Mouse (Mus musculus) heart, adult 11 months (tissue): ENCODE results near the gene Clcn6.

Experiments
- DNase-seq: peaks from one replicate; pipeline ENCODE4 v3.0.0; 2022

Gene Clcn6

DNA sequence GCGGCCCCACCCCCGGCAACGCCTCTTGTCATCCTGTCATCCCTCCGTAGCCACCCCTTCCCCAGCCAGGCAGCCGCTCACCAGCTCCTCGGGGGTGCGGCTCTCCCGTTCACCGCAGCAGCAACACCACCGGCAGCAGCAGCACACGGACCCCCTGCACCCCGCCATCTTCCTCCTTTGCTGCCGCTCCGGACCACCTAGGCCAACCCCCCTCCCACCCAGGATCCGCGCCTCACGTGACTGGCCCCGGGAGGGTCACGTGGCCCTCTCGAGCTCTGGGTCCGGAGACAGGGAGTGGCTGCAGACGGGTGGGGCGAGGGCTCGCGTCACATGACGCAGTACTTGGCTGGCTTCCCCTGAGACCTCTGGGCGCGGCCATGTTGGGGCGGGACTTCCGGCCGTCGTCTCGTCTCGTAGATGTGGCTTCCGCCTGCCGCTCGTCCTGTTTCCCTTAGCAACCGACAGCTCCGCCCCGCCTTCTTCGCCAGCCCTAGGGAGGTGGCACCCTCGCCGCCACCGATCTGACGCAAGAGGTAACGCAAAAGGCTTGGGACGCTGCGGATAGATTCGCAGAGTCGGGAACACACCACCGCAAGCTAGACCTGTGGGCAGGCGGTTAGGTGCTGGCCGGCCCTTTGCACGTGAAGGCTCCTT is at the start of gene Clcn6, which contains the start of gene Mthfr:
Gene Clcn6, minus strand, starts transcription at position 222 of the 654 bp plus-strand sequence.
Gene Mthfr, plus strand, starts transcription at position 478 of the 654 bp plus-strand sequence.
- DNase-seq, result peak; percentile 100

DNA sequence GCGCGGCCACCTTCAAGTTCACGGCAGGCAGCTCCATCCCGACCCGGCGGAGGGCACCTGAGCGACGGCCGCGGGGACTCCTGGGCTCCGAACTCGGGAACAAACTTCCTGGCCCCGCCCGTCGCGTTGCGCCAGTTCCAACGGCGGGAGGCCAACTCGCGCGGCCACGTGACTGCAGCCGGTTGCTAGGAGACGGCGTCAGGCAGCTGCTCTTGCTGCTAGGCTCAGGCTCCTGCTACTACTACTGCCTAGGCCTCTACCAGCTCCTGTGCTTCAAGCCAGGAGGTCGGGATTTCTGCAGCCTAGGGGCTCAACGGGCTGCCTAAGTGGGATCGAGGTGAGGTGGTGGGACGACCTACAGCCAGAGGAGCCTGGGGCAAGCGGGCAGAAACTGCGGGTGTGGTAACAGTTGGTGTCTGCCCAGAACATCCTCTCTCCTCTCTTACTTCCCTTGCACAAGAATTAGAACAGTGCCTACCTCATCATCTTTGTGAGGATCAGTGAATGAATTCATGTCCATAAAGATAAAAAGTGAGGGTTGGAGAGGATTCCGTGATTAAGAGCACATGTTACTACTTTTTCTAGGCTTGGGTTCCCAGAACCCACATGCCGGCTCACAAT is 49.4 kb upstream of the Clcn6 start, which contains the start of gene Agtrap:
Gene Agtrap, minus strand, starts transcription at position 125 of the 621 bp plus-strand sequence.
- peak; percentile 100 for DNase-seq

DNA sequence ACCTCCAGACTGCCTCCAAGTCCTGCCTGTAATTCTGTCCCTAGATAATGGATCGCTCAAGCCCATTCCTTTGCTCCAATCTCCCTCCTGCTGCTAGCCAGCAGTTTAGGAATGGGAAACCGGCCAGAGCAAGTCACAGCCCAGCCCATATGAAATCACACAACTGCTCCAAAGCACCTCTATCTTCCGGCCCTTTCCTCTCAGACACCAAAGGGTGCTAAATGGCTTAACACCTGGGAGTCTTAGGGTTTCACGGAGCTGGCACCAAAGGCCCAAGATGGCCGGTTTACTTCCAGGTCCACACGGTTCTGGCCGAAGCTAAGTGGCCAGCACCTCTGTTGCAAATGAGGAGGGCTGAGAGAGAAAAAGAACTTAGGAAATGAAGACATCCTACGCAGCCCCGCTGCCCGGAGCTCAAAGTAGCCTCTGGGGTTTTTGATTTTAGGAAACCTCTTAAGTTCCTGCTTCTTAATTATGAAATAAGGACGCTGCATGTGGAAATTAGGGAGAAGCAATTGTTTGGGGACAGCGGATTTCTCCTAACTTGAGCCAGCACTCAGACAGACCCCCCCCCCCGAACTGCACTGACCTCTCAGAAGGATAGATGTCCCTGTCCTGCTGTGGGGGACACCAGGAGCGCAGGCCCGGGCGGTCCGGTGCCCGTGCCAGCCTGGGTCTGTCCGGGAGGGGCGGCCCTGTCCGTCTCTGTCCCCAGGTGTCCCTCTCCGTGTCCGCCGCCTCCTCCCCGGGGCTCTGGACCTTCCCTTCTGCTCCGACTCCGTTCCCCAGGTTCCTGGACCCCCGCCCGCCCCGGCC is 48.7 kb upstream of the Clcn6 start:
- peak; percentile 97 for DNase-seq

DNA sequence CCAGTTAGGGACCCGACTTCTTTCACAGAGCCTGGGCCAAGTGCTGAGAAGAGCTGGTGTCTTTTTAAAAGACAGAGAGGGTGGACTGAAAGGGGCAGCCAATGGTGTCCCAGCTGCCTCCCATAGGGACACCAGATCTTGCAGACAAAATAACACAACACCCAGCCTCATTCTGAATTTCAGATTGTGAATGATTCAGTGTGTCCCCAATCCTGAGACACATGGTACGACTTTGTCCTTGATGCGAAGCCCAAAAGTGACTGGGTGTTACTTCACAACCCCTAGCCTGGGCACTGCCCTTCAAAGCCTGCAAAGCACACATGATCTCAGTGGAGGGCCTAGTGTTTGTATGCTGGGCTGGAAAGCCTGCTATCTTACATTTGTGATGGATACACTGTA is 47.3 kb upstream of the Clcn6 start:
- DNase-seq, result peak; percentile 94

DNA sequence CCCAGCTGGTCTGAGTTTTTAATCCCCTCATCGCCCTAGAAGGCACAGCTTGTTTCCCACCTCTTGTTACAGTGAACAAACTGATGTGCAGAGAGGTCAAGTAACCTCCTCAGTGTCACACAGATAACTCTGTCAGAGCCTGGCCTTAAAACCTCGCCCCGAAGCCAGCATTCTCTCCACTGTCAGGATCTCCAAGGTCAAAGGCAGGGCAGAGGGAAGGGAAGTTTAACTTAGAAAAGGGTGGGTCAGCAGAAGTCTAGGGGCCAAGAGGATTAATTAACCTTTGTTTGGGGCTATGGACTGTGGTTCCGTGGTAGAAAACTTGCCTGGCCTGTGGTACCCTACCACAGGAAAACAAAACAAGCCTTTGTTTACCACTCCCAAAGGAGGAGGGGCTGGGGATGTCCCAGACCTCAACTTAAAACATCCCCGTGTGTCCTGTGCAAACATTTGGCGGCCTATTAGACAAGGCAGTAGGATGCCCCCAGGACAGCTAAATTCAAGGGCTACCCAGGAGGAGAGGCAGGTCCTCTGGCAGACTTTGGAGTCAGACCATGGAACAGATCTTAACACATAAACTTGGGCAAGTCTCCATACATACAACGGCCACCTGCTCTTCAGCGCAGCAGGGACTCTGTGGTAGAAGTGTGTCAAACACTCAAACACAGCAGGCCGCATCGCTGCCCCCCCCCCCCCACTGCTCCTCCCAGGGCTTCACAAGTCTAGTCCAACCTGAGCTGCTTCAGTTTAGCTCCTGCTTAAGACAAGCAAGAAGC is 46.7 kb upstream of the Clcn6 start:
- peak; percentile 95 for DNase-seq

DNA sequence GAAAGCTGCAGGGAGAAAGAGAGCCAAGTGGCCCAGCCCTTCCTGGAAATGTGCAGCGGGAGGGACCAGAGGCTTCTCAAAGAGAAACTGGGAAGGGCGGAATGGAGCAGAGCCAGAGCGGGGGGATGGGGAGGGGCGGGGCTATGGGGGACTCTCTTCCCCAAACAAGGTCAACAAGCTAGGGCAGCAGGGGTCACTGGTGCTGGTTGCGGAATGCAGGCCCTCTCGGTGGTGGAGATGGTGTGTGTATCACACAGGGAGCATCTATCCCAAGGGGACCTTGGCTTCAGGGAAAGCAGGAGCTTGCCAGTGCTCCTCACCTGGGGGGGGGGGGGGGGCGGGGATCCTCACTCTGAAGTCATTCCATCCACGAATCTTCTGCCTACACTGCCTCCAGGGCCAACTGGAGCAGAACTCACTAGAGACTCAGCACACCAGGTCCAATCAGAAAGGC is 45.7 kb upstream of the Clcn6 start:
- DNase-seq, result peak; percentile 98

DNA sequence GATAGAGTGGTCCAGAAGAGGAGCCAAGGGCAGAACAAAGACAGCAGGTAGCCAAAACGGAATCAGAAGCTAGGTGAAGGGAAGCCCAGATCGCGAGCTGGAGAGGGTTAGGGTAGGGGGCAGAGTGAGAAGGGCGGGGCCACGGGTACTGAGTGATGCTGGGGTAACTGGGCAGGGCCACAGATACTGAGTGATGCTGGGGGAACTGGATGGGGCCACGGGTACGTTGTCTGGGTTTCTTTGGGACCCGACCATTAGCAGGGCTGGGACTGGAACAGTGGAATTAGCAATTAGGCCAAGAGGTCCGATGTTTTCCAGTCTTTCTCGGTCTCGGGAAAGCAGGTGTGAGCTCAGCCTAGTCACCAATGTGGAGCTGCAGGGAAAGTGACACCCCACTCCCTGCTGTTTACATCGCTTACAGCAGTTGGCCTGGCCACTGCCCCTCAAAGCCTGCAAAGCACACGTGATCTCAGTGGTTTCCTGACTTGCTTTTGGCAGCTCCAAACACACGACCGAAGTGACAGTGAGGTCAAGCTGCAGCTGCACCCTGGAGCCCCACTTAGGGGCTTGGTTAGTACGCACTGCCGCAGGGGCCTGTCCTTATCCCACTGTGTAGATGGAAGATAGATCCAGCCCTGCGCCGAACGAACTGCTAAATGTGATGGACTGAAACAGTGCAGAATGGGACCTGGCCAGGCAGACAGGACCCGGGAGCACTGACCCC is 44.7 kb upstream of the Clcn6 start:
- peak; percentile 98 for DNase-seq

DNA sequence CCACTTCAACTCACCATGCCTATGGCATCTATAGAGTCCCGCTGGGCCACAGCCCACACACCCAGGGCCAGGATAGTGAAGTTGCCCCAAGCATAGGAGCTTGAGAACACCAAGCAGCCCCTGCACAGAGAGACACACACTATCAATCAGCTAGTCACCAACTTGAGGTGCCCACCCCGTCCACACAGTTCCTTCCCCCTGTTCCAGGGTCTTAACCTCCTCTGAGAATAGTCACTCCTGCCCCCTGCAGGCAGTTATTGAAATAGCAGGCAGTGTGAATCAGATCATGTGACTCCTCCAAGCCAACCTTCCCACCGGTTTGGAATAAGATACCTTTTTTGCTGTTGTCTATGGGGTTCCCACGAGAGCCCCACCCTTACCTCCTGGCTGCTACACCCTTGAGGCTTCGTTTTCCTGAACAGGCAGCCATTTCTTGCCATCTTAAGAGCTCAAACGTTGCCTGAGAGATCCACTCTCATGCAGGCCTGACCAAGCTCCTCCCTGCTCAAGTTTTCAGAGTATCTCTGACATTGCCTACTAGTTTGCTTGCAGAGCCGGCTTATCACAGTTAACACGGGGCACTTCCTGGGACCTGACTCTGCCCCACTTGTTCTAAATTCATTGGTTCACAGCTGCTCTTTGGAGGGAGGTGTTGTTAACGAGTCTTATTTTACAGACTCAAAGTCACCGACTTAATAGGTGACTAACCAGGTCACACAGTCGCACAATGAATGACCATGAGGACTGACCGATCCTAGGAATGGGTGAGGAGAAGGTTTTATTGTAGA is 43.8 kb upstream of the Clcn6 start:
- DNase-seq, result peak; percentile 95

DNA sequence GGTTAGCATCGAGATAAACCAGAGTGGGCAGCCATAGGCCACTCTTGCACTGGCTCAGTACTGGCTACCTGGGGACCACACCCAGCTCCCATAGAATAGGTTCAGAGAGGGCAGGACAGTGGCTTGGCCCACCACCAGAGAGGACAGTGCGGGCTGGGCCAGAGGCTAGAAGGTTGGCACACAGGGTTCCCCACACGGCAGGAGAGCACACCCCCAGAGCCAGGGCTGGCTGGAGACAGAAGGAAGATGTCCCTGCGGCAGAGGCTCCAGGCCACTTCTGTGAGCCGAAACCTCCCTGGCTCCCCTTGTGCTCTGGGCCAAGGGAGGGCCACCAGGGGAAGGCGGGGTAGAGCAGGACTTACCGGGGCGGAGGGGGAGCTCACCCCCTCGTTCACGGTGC is 42.6 kb upstream of the Clcn6 start:
- peak; percentile 92 for DNase-seq

DNA sequence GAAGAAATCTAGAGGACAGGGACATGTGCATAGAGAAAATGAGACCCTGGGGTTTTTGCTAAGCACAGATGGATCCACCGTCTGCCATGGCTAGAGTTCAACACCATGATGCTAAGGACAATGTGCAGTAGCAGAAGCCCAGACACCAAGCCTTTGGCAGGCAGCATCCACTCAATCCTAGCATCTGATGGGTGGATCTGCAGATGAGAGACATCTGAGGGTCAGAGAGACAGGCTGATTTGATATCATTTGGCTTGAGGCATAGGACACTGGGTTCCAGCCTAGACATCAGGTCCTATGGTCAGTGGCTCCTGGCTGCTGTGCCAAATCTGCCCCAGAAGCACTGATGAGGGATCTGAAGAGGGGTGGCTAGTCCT is 42.0 kb upstream of the Clcn6 start:
- peak; percentile 87 for DNase-seq

DNA sequence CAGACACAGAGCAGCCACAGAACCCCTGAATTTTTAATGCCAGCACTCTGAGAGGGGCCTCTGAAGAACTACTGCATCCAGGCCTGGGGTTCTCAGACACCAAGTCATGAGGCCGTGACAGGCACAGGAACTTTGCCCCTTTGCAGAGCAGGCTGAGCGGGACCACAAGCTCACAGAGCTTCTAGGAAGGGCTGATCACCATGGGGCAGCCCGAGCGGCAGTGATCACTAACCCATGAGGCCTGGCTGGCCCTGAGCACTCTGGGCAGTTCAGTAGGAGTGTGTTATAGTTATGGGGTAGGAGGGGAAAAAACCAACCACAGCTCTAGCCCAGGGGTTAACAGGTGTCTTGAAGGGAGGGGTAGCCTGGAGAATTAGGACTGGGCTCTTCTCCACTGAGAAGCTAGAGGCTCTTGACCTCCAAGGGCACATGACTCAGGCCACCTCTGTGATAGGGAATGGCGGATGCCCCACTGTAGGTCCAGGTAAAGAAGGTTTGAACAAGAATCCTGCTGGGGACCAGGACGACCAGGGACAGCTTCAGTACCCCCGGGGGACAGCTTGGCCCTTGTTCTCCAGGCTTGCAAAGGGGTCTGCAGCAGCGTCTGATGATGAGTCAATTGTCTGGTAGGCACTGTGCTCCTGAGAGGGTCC is 41.4 kb upstream of the Clcn6 start:
- peak; percentile 93 for DNase-seq

DNA sequence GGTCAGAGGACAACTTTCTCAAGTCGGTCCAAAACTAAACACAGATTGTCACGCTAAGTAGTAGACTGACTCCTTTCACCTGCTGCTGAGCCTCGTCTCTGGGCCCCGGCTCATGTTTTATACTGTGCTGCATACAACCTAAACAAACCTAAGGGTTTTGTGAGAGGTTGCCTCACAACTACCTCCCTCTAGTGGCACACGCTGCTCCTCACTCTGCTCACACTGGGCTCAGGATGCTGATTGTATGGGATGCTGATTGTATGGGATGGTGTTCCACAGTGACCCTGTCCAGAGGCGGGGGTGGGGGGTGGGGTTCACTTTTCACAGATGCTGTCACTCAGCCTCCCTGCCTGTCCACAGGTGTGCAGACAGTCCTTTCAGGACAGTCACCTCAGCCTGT is 40.6 kb upstream of the Clcn6 start:
- no peak for DNase-seq

DNA sequence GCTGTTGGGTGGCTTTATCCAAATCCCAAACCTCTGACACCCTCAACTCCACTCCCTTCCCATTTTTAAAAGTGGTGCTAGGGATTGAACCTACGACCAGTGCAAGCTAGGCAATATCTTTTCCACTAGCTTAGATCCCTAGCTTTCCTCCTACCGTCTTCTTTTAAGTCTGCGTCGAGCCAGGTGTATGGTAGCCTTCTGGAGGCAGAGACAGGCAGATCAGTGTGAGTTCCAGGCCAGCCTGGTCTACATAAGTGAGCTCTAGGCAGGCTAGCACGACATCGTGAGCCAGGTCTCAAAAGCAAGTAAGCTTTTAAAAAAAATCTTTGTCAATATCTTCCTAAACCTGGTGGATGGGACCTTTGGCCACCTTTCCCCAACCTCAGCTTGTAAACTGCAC is 37.3 kb upstream of the Clcn6 start:
- DNase-seq, result peak; percentile 91

DNA sequence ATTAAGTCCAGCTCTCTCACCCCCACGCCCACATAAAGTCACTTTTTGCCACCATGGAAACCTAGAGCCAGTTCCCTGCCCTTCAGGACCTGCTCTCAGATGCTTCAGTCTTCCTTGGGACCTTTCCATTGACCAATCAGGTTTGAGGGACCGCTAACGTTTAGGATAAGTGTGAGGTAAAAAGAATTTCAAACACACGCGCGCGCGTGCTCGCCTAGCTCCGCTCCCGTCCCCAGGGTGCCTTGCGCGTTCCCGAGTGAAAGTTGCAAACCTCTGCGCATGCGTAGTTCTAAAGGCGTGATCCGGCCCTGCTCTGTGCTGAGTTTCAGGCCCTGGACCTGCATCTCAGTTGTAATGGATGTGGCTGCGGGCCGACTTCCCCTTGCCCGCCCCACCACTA is 36.6 kb upstream of the Clcn6 start:
- DNase-seq, result peak; percentile 99

DNA sequence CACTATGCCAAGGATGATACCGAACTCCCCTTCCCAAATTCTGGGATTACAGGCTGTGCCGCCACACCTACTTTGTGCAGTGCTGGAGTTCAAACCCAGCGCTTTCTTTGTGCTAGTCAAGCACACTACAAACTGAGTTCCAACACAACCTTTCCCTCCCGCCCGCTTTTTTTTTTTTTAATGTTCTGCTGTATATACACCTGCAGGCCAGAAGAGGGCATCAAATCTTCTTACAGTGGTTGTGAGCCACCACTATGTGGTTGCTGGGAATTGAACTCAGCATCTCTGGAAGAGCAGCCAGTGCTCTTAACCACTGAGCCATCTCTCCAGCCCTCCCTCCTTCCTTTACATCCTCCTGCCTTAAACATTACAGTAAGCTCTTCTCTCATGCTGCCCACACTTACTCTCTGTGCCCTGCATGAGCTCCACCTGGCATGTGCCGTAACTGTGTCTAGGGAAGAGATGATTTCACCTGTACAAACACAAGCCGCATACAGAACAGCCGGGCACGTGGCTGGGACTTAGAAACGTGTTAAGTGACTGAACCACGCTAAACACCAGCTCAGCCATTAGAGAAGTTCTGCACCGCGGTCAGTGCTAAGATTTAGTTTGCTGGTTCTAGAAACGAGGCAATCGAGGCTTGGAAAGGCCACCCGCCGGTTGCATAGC is 36.0 kb upstream of the Clcn6 start:
- peak; percentile 88 for DNase-seq

DNA sequence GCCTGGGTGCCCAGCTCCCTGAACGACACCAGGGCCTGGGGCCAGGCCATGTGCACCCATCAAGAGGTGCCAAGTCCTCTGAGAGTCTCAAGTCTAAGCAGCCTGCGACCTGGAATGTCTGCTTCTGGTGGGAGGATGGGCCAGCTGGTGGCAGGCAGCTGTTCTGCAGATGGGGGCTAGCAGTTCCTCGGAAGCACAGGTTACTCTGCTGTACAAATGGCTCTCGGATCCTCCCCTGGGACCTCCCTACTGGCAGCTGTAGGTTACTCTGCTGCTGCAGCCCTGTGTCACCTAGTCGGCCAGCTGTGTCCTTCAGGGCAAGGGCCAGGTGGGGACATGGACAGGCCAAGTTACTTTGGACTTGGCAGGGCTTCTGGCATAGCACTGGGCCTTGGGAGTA is 32.9 kb upstream of the Clcn6 start:
- peak; percentile 95 for DNase-seq

DNA sequence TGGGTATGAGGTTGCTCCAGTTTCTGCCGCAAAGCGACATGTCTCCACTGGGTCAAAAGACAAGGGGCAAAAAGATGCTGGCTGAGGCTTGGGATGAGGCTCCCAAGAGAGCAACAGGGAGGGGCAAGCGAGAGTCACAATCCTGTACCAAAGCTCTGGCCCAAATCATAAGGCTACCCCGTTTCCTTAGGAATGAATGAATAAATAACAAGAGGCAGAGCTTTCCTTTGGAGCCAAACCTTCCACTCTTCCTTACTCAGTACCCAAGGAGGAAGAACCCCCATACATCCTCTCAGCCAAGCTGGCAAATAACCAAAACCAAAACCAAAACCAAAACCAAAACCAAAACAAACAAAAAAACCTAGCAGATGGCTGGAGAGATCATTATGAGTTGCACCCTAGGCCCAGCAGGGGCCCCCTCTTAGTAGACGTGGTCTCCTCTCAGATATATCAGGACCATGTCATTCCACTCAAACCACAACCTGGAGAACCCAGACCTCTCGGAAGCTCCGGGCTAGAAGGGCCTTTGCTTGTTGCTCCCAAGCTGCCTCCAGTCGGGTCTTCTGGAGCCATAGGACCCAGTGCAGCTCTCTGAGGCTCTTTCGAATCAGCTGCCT is 31.1 kb upstream of the Clcn6 start:
- DNase-seq, result peak; percentile 85

DNA sequence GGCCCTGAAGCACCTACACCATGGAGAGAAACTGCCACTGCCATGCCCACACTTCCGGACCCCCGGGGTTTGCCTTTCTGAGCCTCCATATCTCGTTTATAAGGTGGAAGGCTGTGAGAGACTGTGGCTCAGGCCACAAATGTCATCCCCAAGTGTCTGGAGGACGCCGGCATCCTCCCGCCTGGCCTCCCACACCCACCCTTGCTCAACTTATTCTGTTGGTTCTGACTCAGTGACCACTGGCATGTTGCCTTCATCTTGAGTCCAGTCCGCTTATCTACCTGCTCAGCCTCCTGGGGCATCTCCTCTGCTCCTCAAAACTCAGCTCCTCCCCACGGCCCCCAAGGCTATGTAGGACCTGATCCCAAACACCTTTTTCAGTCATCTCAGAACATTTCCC is 28.7 kb upstream of the Clcn6 start:
- DNase-seq, result peak; percentile 91

DNA sequence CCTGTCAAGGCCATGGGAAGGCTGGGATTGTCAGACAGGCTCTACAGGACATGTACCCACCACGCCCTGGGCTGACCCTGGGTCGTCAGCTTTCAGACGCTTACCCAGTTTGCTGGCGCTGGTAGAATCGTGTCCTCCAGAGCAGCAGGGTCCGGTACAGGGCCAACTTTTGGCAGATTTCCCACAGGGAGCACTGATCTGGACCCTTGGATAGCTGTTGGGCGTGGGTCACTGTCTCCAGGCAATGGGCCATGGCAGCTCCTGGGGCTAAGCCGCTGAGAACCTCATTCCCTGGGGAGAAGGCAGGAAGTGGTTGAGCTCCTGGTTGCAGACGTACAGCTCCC is 27.8 kb upstream of the Clcn6 start:
- DNase-seq, result peak; percentile 98
